Mouse (Mus musculus) lung, postnatal 0 days (tissue): ENCODE measurements around the gene Filip1l.

ENCODE experiments used
- CTCF ChIP-seq: IDR thresholded peaks from 2 replicates; pipeline ENCODE4 v1.5.1; 2016; ENCODE audit warnings: antibody characterized with exemption, mild to moderate bottlenecking
- EP300 ChIP-seq: IDR thresholded peaks from 2 replicates; pipeline ENCODE4 v1.6.1; 2016; ENCODE audit warnings: antibody characterized with exemption, mild to moderate bottlenecking, control low read depth

GRCm38 (mm10) chr16:57426680-57427079, 73.8 kb downstream of the Filip1l start:
- no peak for TF ChIP-seq EP300
- TF ChIP-seq CTCF: no peak
